Mouse (Mus musculus): ENCODE data around the gene Ints3.

DNA sequence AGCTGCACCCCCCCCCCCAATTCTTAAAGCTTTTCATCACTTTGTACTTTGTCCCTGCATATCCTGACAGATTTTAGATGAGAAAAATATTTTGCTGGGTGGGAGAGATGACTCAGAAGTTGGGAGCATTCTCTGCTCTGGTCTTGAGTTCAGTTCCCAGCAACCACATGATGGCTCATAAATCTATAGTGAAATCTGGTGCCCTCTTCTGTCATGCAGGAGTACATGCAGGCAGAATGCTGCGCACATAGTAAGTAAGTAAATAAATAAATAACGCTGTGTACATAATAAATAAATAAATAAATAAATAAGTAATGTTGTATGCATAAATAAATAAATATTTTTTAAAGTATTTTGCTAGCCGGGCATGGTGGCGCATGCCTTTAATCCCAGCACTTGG is 85.6 kb downstream of the Ints3 start:
- TF ChIP-seq CTCF (conservative IDR thresholded peaks at IDR 0.05; ENCODE audit: low read length) = peak; percentile 31
- TF ChIP-seq POU5F1 (IDR thresholded peaks at IDR 0.05; ENCODE audit: borderline replicate concordance, low read length) = no peak
- TF ChIP-seq NANOG (IDR thresholded peaks at IDR 0.05; ENCODE audit: borderline replicate concordance, low read length) = no peak

Data from E14TG2a.4 (cell line).